29 mouse cellular contexts compared by ENCODE assay signal in genomic region chr8:64030081-64030480, GRCm38 (mm10).
DNase-seq lines count a peak whose midpoint lies in the region; ATAC-seq lines count a peak whose summit lies in the region.
"Had no signal": no experiment of that assay in that cellular context is flagged by ENCODE, and none has a peak within 500 bp of the region (broad histone marks: within the 10 kb centered on the region; RNA-seq: fewer than 3 reads in every experiment).

No protein-coding gene starts in this region.

- ATAC-seq in heart, embryonic 15.5 days (replicated peaks; ENCODE audit: insufficient number of reproducible peaks, insufficient read depth, low FRiP score, low read depth) = no peak
- ATAC-seq: activated CD4-positive, CD25-positive, alpha-beta regulatory T cell, adult 4 months; forebrain, embryonic 13.5 days; forebrain, postnatal 0 days; hindbrain, embryonic 16.5 days; intestine, embryonic 15.5 days had no signal

- H3K4me2 ChIP-seq in heart, embryonic 15.5 days = no peak overlapping the region
- H3K4me2 ChIP-seq: embryonic facial prominence, embryonic 13.5 days; forebrain, embryonic 13.5 days; hindbrain, embryonic 13.5 days; intestine, embryonic 15.5 days had no signal

- no peak for DNase-seq in heart, postnatal 14 days
- peak; percentile 54 for DNase-seq in 3T3-L1 (ENCODE audit: low read depth, low spot score)
- peak; percentile 74 for DNase-seq in Muller cell, postnatal 12 days (ENCODE audit: inconsistent ontology term)
- no peak for DNase-seq in left cerebral cortex, postnatal 36 days (ENCODE audit: low spot score in 2 of 2)
- no peak for DNase-seq in B cell, adult 2 months
- DNase-seq: adrenal gland, adult 8-10 months; adrenal gland, postnatal 25 days; cerebellum, adult 11-12 months; cerebellum, adult 8-10 months; cerebellum, postnatal 36 days; embryo, embryonic 11 days; forebrain, postnatal 0 days; gastrocnemius, adult 2 months; gastrocnemius, postnatal 14 days; heart, adult 11 months; kidney, adult 11 months had no signal

- H3K4me3 ChIP-seq in heart, embryonic 15.5 days = no peak overlapping the region
- H3K4me3 ChIP-seq: embryonic facial prominence, embryonic 10.5 days; embryonic facial prominence, embryonic 13.5 days; forebrain, embryonic 10.5 days; forebrain, embryonic 13.5 days; gastrocnemius, adult 2 months; heart, embryonic 10.5 days; hindbrain, embryonic 10.5 days; hindbrain, embryonic 13.5 days; intestine, embryonic 15.5 days had no signal

- no peaks in the 10 kb centered on the region for H3K9me3 ChIP-seq in heart, embryonic 15.5 days (replicated peaks)
- H3K9me3 ChIP-seq: embryonic facial prominence, embryonic 10.5 days; embryonic facial prominence, embryonic 13.5 days; forebrain, embryonic 10.5 days; forebrain, embryonic 13.5 days; G1E; heart, embryonic 10.5 days; hindbrain, embryonic 10.5 days; hindbrain, embryonic 13.5 days; intestine, embryonic 15.5 days had no signal

- H3K4me1 ChIP-seq in heart, embryonic 15.5 days (replicated peaks) = 0 out of 2 replicates have a peak, but pooled peaks cover 4% of the 10 kb centered on the region
- H3K4me1 ChIP-seq: embryonic facial prominence, embryonic 10.5 days; embryonic facial prominence, embryonic 13.5 days; forebrain, embryonic 10.5 days; forebrain, embryonic 13.5 days; hindbrain, embryonic 10.5 days; hindbrain, embryonic 13.5 days; intestine, embryonic 15.5 days had no signal

- peak overlapping the region; percentile 75 for H3K27ac ChIP-seq in heart, embryonic 15.5 days
- H3K27ac ChIP-seq: embryonic facial prominence, embryonic 10.5 days; embryonic facial prominence, embryonic 13.5 days; forebrain, embryonic 10.5 days; forebrain, embryonic 13.5 days; gastrocnemius, adult 2 months; hindbrain, embryonic 10.5 days; hindbrain, embryonic 13.5 days; intestine, embryonic 15.5 days had no signal

- no peak overlapping the region for H3K9ac ChIP-seq in heart, embryonic 15.5 days
- H3K9ac ChIP-seq: embryonic facial prominence, embryonic 13.5 days; forebrain, embryonic 13.5 days; forebrain, postnatal 0 days; hindbrain, embryonic 13.5 days; intestine, embryonic 15.5 days had no signal

- no peaks in the 10 kb centered on the region for H3K27me3 ChIP-seq in heart, embryonic 15.5 days
- H3K27me3 ChIP-seq: CH12.LX; embryonic facial prominence, embryonic 13.5 days; forebrain, embryonic 13.5 days; hindbrain, embryonic 13.5 days; intestine, embryonic 15.5 days had no signal

- no peaks in the 10 kb centered on the region for H3K36me3 ChIP-seq in heart, embryonic 15.5 days
- H3K36me3 ChIP-seq: embryonic facial prominence, embryonic 10.5 days; embryonic facial prominence, embryonic 13.5 days; forebrain, embryonic 10.5 days; G1E; heart, embryonic 10.5 days; hindbrain, embryonic 10.5 days; hindbrain, embryonic 13.5 days; intestine, embryonic 15.5 days had no signal

- intact Hi-C loops in heart, postnatal 14 days (cut with DNase I) = no loop called here
- intact Hi-C loops in left cerebral cortex, postnatal 36 days (cut with DNase I) = no loop called here

Comparison
In these comparisons a context has a peak if more than half of its experiments do, and no peak if none do; other contexts are left out.
1. DNase-seq: peak in 3T3-L1 (single experiment) and Muller cell, postnatal 12 days (single experiment); none in heart, postnatal 14 days (0 of 2), left cerebral cortex, postnatal 36 days (0 of 2) and B cell, adult 2 months (0 of 2).